Mouse (Mus musculus) testis, adult 2 months (tissue): Measurements from ENCODE around the gene Ppp2r3d. TPM values are rescaled to one million over a fixed set of nuclear protein-coding genes. Genes with fewer than 3 reads are reported as not detected.

ENCODE experiments used
- H3K27ac ChIP-seq: fragments of 200-500 bp; 2 replicates; pipeline ENCODE4 v1.5.1; 2012; ENCODE audit warnings: low read depth, low read length; ENCODE audit not compliant: control insufficient read depth, insufficient read depth
- H3K27me3 ChIP-seq: fragments of 200-500 bp; 2 replicates; pipeline ENCODE4 v1.6.1; 2012; ENCODE audit warnings: mild to moderate bottlenecking, low read length, moderate library complexity; ENCODE audit not compliant: control insufficient read depth, insufficient read depth
- H3K36me3 ChIP-seq: fragments of 200-500 bp; 2 replicates; pipeline ENCODE4 v1.6.1; 2012; ENCODE audit warnings: mild to moderate bottlenecking, low read length; ENCODE audit not compliant: control insufficient read depth, insufficient read depth
- H3K4me1 ChIP-seq: fragments of 200-500 bp; 2 replicates; pipeline ENCODE4 v1.6.1; 2012; ENCODE audit warnings: low read length; ENCODE audit not compliant: control insufficient read depth, insufficient read depth
- H3K4me3 ChIP-seq: fragments of 200-500 bp; 2 replicates; pipeline ENCODE4 v1.5.1; 2012; ENCODE audit warnings: low read depth, mild to moderate bottlenecking, low read length, moderate library complexity, mixed read lengths; ENCODE audit not compliant: control insufficient read depth
- CTCF ChIP-seq: fragments of 200-500 bp; IDR thresholded peaks from 2 replicates; pipeline ENCODE4 v1.5.1; 2012; ENCODE audit warnings: low read depth, mild to moderate bottlenecking, inconsistent platforms, low read length, moderate library complexity; ENCODE audit not compliant: control insufficient read depth, insufficient read depth, insufficient replicate concordance
- POLR2A ChIP-seq: fragments of 200-500 bp; IDR thresholded peaks from 2 replicates; pipeline ENCODE4 v1.6.1; 2012; ENCODE audit warnings: low read depth, mild to moderate bottlenecking, inconsistent platforms, low read length, moderate library complexity; ENCODE audit not compliant: control insufficient read depth
- polyA plus RNA-seq: library from polyadenylated mRNA; depleted of rRNA; stranded (reverse); fragments of >200 nt; gene quantifications from 2 replicates; pipeline ENCODE4 v1.2.3, GENCODE M21; 2012

The Ppp2r3d gene
- polyA plus RNA-seq, 1 experiment, result 117 TPM

DNA sequence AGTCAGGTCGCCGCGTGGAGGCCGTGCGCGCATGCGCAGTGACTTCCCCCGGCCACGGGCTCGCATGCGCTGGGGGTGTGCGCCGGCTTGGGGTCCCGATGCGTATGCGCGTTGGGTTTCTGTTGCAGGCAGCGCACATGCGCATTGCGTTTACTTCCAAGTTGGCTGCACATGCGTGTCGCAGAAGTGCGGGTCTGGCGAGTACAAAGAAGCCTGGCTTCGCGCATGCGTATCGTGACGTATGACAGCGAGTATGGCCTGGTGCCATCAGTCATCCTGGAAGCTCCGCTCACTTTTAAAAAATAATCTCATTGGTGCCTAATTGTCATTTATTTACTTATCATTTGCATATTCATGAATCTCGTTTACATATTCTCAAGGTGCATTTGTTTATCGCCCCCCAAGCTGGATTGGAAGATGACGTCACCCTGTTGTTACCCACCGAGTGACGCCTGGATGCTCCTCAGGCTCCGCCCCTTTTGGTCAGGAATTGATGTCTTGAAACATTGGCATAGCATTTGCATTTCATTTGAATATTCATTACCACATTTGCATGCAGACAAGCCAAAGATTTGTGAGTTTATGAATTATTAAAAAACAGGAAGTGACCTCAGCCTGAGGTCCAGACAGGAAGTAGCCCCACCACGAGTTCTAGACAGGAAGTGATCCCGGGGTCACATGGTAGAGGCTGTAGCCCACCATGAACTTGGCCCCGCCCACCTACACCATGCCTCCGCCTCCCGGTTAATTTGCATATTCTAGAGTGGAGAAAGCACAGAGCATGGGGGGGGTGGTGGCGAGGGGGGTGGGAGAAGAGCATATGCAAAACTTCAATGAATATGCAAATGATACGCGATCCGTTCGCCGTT lies 51.9 kb downstream of the Ppp2r3d start:
- H3K36me3 ChIP-seq, result no peaks in the 10 kb centered on the region
- TF ChIP-seq CTCF, result no peak; the same call in 1 of the 2 replicates
- peak; percentile 61; the same call in 1 of the 2 replicates for TF ChIP-seq POLR2A
- no peaks in the 10 kb centered on the region for H3K4me1 ChIP-seq
- peak overlapping the region; percentile 91 for H3K4me3 ChIP-seq
- H3K27ac ChIP-seq, result peak overlapping the region; percentile 96
- H3K27me3 ChIP-seq, result no peaks in the 10 kb centered on the region

DNA sequence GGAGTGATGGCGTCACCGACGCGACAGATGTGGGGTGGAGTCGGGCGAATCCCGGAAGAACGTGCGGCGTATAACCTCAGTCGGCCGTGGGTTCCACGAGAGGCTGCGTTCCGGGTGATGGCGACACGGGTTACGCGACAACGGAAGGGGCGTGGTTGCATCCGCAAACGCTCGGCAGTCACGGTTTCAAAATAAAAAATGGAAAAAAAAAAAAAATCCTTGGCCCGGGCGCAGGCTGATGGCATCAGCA lies 52.5 kb downstream of the Ppp2r3d start:
- Histone ChIP-seq H3K4me1 (no peaks in the 10 kb centered on the region), H3K36me3 (no peaks in the 10 kb centered on the region)

DNA sequence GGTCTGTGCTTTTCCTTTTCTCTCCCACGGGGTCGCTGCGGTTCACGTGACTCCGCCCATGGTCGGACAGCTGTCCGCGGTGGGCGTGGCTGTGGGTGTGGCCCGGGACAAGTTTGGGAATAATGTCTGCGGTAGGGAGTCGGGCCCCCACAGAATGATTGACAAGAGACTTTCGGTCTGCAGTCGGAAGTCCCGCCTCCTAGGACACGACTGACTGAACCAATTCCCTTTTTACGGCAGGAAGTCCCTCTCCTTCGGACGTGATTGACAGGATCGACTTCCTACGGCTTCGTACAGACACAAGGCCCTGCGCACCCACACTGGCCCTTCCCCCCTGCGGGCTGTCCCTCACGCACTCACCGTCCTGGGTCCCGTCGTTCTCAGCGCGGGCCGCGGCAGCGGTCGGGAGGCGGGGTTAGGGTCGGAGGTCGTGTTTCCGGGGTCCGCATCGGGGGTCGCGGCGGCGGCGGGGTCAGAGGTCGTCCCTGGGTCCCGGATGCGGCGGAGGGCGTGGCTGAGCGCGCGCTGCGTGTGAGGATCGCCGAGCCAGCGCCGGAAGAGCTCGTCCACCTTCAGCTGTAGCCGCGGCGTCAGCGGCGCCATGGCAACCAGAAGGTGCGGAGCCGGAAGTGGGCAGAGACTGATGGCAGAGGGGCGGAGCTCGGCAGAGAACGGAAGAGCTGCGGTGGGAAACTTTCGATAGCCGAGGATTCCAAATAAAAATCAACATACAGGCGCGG lies 53.0 kb downstream of the Ppp2r3d start:
- peak overlapping the region; percentile 96 for H3K27ac ChIP-seq
- no peaks in the 10 kb centered on the region for H3K27me3 ChIP-seq
- no peak for TF ChIP-seq POLR2A
- TF ChIP-seq CTCF, result no peak
- peak overlapping the region; percentile 91 for H3K4me3 ChIP-seq
- H3K36me3 ChIP-seq, result no peaks in the 10 kb centered on the region
- H3K4me1 ChIP-seq, result no peaks in the 10 kb centered on the region

More for the DNA sequence above, 52.5 kb downstream of the Ppp2r3d start:
- peak overlapping the region; percentile 96 for H3K27ac ChIP-seq
- H3K4me3 ChIP-seq, result peak overlapping the region; percentile 91
- no peak for TF ChIP-seq CTCF
- peak; percentile 55; the same call in 1 of the 2 replicates for TF ChIP-seq POLR2A
- H3K27me3 ChIP-seq, result no peaks in the 10 kb centered on the region

DNA sequence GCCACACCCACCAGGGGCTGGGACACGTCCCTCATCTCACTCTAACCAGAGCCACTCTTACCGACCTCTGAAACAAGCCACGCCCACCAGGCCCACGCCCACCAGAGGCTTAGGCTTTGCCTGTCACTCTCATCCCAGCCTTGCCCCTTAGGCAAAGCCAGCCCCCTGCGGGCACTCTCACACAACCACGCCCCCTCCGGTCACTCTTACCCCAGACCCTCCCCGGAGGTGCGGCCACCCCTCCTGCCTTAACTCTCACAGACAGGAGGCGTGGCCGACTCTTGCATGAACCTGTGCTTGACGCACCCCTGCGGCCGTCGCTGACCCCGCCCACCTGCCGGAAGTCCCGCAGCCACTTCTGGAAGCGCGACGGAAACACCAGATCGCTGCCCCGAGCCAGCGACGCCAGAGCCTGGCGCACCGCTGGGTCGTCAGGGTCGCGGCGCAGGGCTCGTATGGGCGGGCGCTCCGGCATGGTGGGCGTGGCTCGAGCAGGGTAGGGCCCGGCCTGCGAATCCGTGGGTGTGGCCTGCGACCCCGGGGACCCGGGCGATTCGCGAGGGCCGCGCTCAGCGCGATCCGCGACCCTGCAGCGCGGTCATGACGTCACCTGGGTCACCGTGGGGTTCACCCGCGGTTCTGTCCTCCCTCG lies 53.7 kb downstream of the Ppp2r3d start:
- Histone ChIP-seq H3K4me3 (peak overlapping the region; percentile 91), H3K36me3 (no peaks in the 10 kb centered on the region), H3K27ac (peak overlapping the region; percentile 96), H3K27me3 (no peaks in the 10 kb centered on the region), H3K4me1 (no peaks in the 10 kb centered on the region)
- TF ChIP-seq POLR2A, result peak; percentile 49
- TF ChIP-seq CTCF, result peak; percentile 9; the same call in 1 of the 2 replicates

DNA sequence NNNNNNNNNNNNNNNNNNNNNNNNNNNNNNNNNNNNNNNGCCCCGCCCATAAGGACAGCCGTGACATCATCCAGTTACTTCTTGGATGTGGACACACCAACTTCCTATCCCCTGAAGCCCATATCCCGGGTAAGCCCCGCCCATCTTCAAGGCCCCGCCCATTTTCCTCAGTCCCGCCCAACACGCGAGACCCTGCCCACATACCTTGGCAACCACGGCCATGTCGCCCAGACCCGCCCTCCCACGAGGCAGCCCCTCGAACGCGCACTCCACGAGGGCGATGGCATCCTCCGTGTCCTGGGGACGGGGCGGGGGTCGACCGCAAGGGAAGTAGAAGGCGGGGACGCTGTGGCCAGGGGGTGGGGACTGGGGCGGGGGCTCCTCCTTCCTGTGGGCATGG lies 54.3 kb downstream of the Ppp2r3d start:
- peak; percentile 38; the same call in 1 of the 2 replicates for TF ChIP-seq POLR2A
- TF ChIP-seq CTCF, result no peak
- H3K27me3 ChIP-seq, result no peaks in the 10 kb centered on the region
- H3K27ac ChIP-seq, result peak overlapping the region; percentile 56; the same call in 1 of the 2 replicates
- no peaks in the 10 kb centered on the region for H3K4me1 ChIP-seq
- H3K36me3 ChIP-seq, result no peaks in the 10 kb centered on the region
- peak overlapping the region; percentile 91 for H3K4me3 ChIP-seq

DNA sequence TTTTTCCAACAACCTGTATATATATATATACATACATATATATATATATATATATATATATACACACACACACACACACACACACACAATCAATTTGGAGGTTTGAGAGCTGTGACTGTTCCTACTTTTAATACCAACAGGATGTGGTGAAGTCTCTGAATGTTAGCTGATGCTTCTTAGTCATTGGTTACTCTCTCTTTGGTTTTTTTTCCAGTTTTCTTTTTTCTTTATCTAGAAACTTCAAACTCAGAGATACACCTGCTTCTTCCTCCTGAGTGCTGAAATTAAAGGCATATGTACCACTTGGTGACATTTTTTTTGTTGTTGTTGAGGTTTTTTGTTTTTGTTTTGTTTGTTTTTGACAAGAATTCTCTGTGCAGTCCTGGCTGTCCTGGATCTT lies 63.8 kb downstream of the Ppp2r3d start:
- Histone ChIP-seq H3K4me3 (no peak overlapping the region), H3K4me1 (no peaks in the 10 kb centered on the region), H3K36me3 (no peaks in the 10 kb centered on the region), H3K27me3 (no peaks in the 10 kb centered on the region), H3K27ac (no peak overlapping the region)
- TF ChIP-seq CTCF (no peak), POLR2A (no peak)

DNA sequence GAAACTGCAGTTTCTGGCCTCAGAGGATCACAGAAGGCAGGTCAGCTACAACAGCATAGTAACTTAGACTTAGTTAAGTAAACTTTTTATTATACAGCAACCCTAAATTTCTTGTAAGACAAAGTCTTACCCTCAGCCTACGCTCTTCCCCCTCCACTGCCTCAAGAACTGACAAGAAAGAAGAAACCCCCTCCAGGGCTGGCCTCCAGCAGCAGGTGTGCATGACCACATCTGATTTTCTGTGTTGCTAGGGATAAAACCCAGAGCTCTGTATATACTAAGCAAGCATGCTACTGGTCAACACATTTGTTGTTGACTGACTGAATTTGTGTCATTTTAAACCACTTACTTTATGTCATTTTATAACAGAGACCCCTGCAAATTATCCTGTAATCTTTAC lies 65.1 kb downstream of the Ppp2r3d start:
- Histone ChIP-seq H3K36me3 (no peaks in the 10 kb centered on the region), H3K27ac (no peak overlapping the region), H3K27me3 (no peaks in the 10 kb centered on the region), H3K4me3 (no peak overlapping the region), H3K4me1 (no peaks in the 10 kb centered on the region)
- no peak for TF ChIP-seq CTCF
- no peak for TF ChIP-seq POLR2A
